Mouse (Mus musculus): ENCODE data around the gene Gpd2.

DNA sequence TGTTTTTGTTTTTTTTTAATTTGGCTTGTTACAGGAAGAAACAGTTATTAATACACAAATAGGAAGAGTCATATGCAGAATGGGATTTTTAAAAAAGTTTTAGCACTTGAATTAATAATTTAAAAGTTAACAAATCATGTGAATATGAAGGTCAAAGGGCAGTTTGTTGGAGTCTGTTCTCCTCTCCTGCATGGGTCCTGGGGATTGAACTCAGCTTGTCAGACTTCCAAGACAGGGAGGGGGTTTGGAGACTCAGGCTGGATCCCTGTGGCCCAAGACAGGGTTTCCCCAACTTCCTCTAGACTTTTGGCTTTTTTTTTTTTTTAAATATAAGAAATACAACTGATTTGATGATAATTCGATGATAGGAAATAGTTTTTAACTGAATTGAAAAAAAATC is 50.6 kb downstream of the Gpd2 start:
- no peak for TF ChIP-seq CTCF (IDR thresholded peaks at IDR 0.05; ENCODE audit: borderline replicate concordance, control insufficient read depth, extremely low read depth, insufficient read depth, low read length, poor library complexity)
- TF ChIP-seq POLR2A (IDR thresholded peaks at IDR 0.05; ENCODE audit: control insufficient read depth, extremely low read depth, insufficient read depth, low read length, poor library complexity) = no peak
